Mouse (Mus musculus): ENCODE results near the gene Grik3. TPM values are rescaled to one million over a fixed set of nuclear protein-coding genes. Genes with fewer than 3 reads are reported as not detected.

Gene Grik3
- total and polyA plus RNA-seq, 3 experiments, result under 0.01 TPM; not detected in 2

DNA sequence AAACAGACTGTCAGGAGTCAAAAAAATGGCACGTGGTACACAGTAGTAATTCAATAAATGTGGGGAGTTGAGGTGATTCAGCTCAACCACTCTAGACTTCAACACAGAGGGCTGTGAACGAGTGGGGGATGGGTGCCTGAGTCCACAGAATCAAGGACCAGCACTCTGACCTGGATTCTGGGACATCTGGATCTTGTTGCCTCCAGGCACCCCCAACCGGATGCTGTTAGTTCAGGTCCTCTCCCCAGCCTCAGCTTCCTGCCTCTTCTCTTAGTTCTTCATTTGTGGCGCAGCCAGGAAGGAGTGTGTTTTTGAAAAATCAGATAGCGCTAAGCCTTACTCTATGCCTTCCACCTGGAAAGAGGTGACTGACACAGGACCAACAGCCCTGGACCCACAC, 175.5 kb downstream of the Grik3 start:
- H3K36me3 ChIP-seq (ENCODE audit: control insufficient read depth in 1 of 2, insufficient read depth in 2 of 2, low read length in 2 of 2), result no peaks in the 10 kb centered on the region
- H3K9me3 ChIP-seq (replicated peaks; ENCODE audit: insufficient read depth, low read length), result no peaks in the 10 kb centered on the region
- H3K27ac ChIP-seq (ENCODE audit: control insufficient read depth, low read depth, low read length), result no peak overlapping the region
- no peaks in the 10 kb centered on the region for H3K79me2 ChIP-seq (ENCODE audit: control insufficient read depth, insufficient read depth, low read length, poor library complexity)
- DNase-seq (ENCODE audit: low read depth, low spot score), result no peak
- no peaks in the 10 kb centered on the region for H3K27me3 ChIP-seq (ENCODE audit: control insufficient read depth in 1 of 2, insufficient read depth in 2 of 2, low read length in 2 of 2)
- no peaks in the 10 kb centered on the region for H3K4me1 ChIP-seq (ENCODE audit: control insufficient read depth in 1 of 2, insufficient read depth in 2 of 2, low read length in 2 of 2)
- H3K9ac ChIP-seq (ENCODE audit: control insufficient read depth, low read depth, low read length, poor library complexity, severe bottlenecking), result no peak overlapping the region
- no peak for TF ChIP-seq BHLHE40 (IDR thresholded peaks at IDR 0.05; ENCODE audit: borderline replicate concordance, low read depth, low read length)
- TF ChIP-seq MAZ (IDR thresholded peaks at IDR 0.05; ENCODE audit: low read depth, low read length), result no peak
- no peak for TF ChIP-seq ELF1 (IDR thresholded peaks at IDR 0.05; ENCODE audit: low read depth, low read length)
- TF ChIP-seq RCOR1 (IDR thresholded peaks at IDR 0.05; ENCODE audit: low read depth, low read length), result no peak
- no peak for TF ChIP-seq CTCF (IDR thresholded peaks at IDR 0.05 in 2 of 3, conservative IDR thresholded peaks at IDR 0.05 in 1 of 3; ENCODE audit: control insufficient read depth in 1 of 3, insufficient read depth in 1 of 3, low read depth in 2 of 3, low read length in 3 of 3, poor library complexity in 1 of 3, severe bottlenecking in 1 of 3)
- no peak for TF ChIP-seq CHD2 (IDR thresholded peaks at IDR 0.05; ENCODE audit: low read length)
- TF ChIP-seq UBTF (IDR thresholded peaks at IDR 0.05; ENCODE audit: borderline replicate concordance, insufficient read depth, low read depth, low read length), result no peak
- TF ChIP-seq USF1 (IDR thresholded peaks at IDR 0.05; ENCODE audit: low read depth, low read length), result no peak
- no peak overlapping the region for H3K4me3 ChIP-seq (ENCODE audit: control insufficient read depth in 1 of 2, insufficient read depth in 1 of 2, low read depth in 2 of 2, low read length in 2 of 2)

GRCm38 (mm10) chr4:125682007-125682406, 191.5 kb downstream of the Grik3 start:
- H3K4me1 ChIP-seq (ENCODE audit: control insufficient read depth in 1 of 2, insufficient read depth in 2 of 2, low read length in 2 of 2), result no peaks in the 10 kb centered on the region
- H3K36me3 ChIP-seq (ENCODE audit: control insufficient read depth in 1 of 2, insufficient read depth in 2 of 2, low read length in 2 of 2), result no peaks in the 10 kb centered on the region
- H3K9ac ChIP-seq (ENCODE audit: control insufficient read depth, low read depth, low read length, poor library complexity, severe bottlenecking), result no peak overlapping the region
- H3K4me3 ChIP-seq (ENCODE audit: control insufficient read depth in 1 of 2, insufficient read depth in 1 of 2, low read depth in 2 of 2, low read length in 2 of 2), result no peak overlapping the region
- no peak for DNase-seq (ENCODE audit: low read depth, low spot score)
- H3K9me3 ChIP-seq (replicated peaks; ENCODE audit: insufficient read depth, low read length), result no peaks in the 10 kb centered on the region
- TF ChIP-seq POLR2AphosphoS2 (IDR thresholded peaks at IDR 0.05; ENCODE audit: low read length) (no peak), USF1 (IDR thresholded peaks at IDR 0.05; ENCODE audit: low read depth, low read length) (no peak), RCOR1 (IDR thresholded peaks at IDR 0.05; ENCODE audit: low read depth, low read length) (no peak), MYB (IDR thresholded peaks at IDR 0.05; ENCODE audit: low read depth, low read length) (no peak), KAT2A (conservative IDR thresholded peaks at IDR 0.05; ENCODE audit: low read depth, low read length) (no peak), GATA1 (IDR thresholded peaks at IDR 0.05; ENCODE audit: low read depth, low read length) (no peak), USF2 (IDR thresholded peaks at IDR 0.05; ENCODE audit: borderline replicate concordance in 1 of 2, insufficient read depth in 1 of 2, low read depth in 1 of 2, low read length in 2 of 2) (no peak), ETS1 (IDR thresholded peaks at IDR 0.05; ENCODE audit: low read depth, low read length) (no peak), NRF1 (IDR thresholded peaks at IDR 0.05; ENCODE audit: insufficient read depth, low read depth, low read length, poor library complexity, severe bottlenecking) (no peak), SMC3 (IDR thresholded peaks at IDR 0.05; ENCODE audit: low read depth, low read length) (no peak), POLR2AphosphoS5 (IDR thresholded peaks at IDR 0.05; ENCODE audit: borderline replicate concordance, low read depth, low read length) (no peak), MAX (IDR thresholded peaks at IDR 0.05; ENCODE audit: low read length) (no peak)
- no peak overlapping the region for H3K27ac ChIP-seq (ENCODE audit: control insufficient read depth, low read depth, low read length)
- H3K27me3 ChIP-seq (ENCODE audit: control insufficient read depth in 1 of 2, insufficient read depth in 2 of 2, low read length in 2 of 2), result no peaks in the 10 kb centered on the region
- no peaks in the 10 kb centered on the region for H3K79me2 ChIP-seq (ENCODE audit: control insufficient read depth, insufficient read depth, low read length, poor library complexity)

Measured in MEL (cell line).